Mouse (Mus musculus): ENCODE results near the gene Cnnm3. TPM values are rescaled to one million over a fixed set of nuclear protein-coding genes. Genes with fewer than 3 reads are reported as not detected.

The Cnnm3 gene
- total and polyA plus RNA-seq, 3 experiments = 11.1 to 15.6 (median 15.1) TPM

GRCm38 (mm10) chr1:36472106-36472440 lies 39.6 kb upstream of the Cnnm3 start:
- intact Hi-C loops (cut with DNase I) = loop anchor here (2.0 to 5.0 kb wide), 2 partner anchors 21 to 165 kb away; partner anchors contain the start of gene Arid5a
- H3K4me1 ChIP-seq (ENCODE audit: control insufficient read depth, insufficient read depth, low read length) = peaks cover 13% of the 10 kb centered on the region
- no peaks in the 10 kb centered on the region for H3K36me3 ChIP-seq (ENCODE audit: control insufficient read depth, insufficient read depth, low read length)
- WGBS = 19% methylated on average over 18 of the region's 18 CpGs
- H3K9ac ChIP-seq (ENCODE audit: low read depth, low read length) = peak overlapping the region; percentile 56
- TF ChIP-seq POLR2A (IDR thresholded peaks at IDR 0.05; ENCODE audit: insufficient read depth, low read depth, low read length) = no peak
- no peak for TF ChIP-seq EP300 (IDR thresholded peaks at IDR 0.05; ENCODE audit: insufficient read depth, low read depth, low read length)
- H3K27me3 ChIP-seq (ENCODE audit: control insufficient read depth, insufficient read depth, low read length) = no peaks in the 10 kb centered on the region
- no peaks in the 10 kb centered on the region for H3K79me2 ChIP-seq (replicated peaks; ENCODE audit: control insufficient read depth, insufficient read depth, low read length)
- DNase-seq = no peak
- H3K27ac ChIP-seq = peak overlapping the region; percentile 77
- H3K4me3 ChIP-seq = peak overlapping the region; percentile 91

- no peak overlapping the region for H3K9ac ChIP-seq (ENCODE audit: low read depth, low read length)
- intact Hi-C loops (cut with DNase I) = loop anchor here (2.0 to 5.0 kb wide), 2 partner anchors 20 to 166 kb away; partner anchors contain the start of gene Arid5a
- H3K4me3 ChIP-seq = no peak overlapping the region
Measured at GRCm38 (mm10) chr1:36473211-36473780, 38.4 kb upstream of the Cnnm3 start.

GRCm38 (mm10) chr1:36474646-36475045 lies 37.0 kb upstream of the Cnnm3 start:
- no peak overlapping the region for H3K4me3 ChIP-seq
- intact Hi-C loops (cut with DNase I) = loop anchor here (5.0 kb wide), 1 partner anchor 167 kb away; the partner anchor contains the start of gene Arid5a
- TF ChIP-seq CTCF (IDR thresholded peaks at IDR 0.05) = no peak
- no peak for TF ChIP-seq EP300 (IDR thresholded peaks at IDR 0.05; ENCODE audit: insufficient read depth, low read depth, low read length)
- peaks cover 13% of the 10 kb centered on the region for H3K4me1 ChIP-seq (ENCODE audit: control insufficient read depth, insufficient read depth, low read length)
- no peaks in the 10 kb centered on the region for H3K36me3 ChIP-seq (ENCODE audit: control insufficient read depth, insufficient read depth, low read length)
- no peaks in the 10 kb centered on the region for H3K79me2 ChIP-seq (replicated peaks; ENCODE audit: control insufficient read depth, insufficient read depth, low read length)
- H3K27me3 ChIP-seq (ENCODE audit: control insufficient read depth, insufficient read depth, low read length) = no peaks in the 10 kb centered on the region
- 56% methylated on average over 3 of the region's 3 CpGs for WGBS
- no peak for DNase-seq
- H3K27ac ChIP-seq = no peak overlapping the region
- H3K9ac ChIP-seq (ENCODE audit: low read depth, low read length) = no peak overlapping the region

More at GRCm38 (mm10) chr1:36473211-36473780, 38.4 kb upstream of the Cnnm3 start:
- DNase-seq = no peak
- Histone ChIP-seq H3K79me2 (replicated peaks; ENCODE audit: control insufficient read depth, insufficient read depth, low read length) (no peaks in the 10 kb centered on the region), H3K36me3 (ENCODE audit: control insufficient read depth, insufficient read depth, low read length) (no peaks in the 10 kb centered on the region), H3K27ac (no peak overlapping the region), H3K27me3 (ENCODE audit: control insufficient read depth, insufficient read depth, low read length) (no peaks in the 10 kb centered on the region), H3K4me1 (ENCODE audit: control insufficient read depth, insufficient read depth, low read length) (peaks cover 13% of the 10 kb centered on the region)
- WGBS = 79% methylated on average over 10 of the region's 10 CpGs
- TF ChIP-seq EP300 (IDR thresholded peaks at IDR 0.05; ENCODE audit: insufficient read depth, low read depth, low read length) = no peak
- TF ChIP-seq POLR2A (IDR thresholded peaks at IDR 0.05; ENCODE audit: insufficient read depth, low read depth, low read length) = no peak
- TF ChIP-seq CTCF (IDR thresholded peaks at IDR 0.05) = no peak

- H3K36me3 ChIP-seq (ENCODE audit: control insufficient read depth, insufficient read depth, low read length) = no peaks in the 10 kb centered on the region
- DNase-seq = no peak
- peaks cover 9% of the 10 kb centered on the region for H3K4me1 ChIP-seq (ENCODE audit: control insufficient read depth, insufficient read depth, low read length)
- H3K79me2 ChIP-seq (replicated peaks; ENCODE audit: control insufficient read depth, insufficient read depth, low read length) = no peaks in the 10 kb centered on the region
- WGBS = 52% methylated on average over 8 of the region's 8 CpGs
- no peak overlapping the region for H3K9ac ChIP-seq (ENCODE audit: low read depth, low read length)
- H3K27ac ChIP-seq = no peak overlapping the region
- no peaks in the 10 kb centered on the region for H3K27me3 ChIP-seq (ENCODE audit: control insufficient read depth, insufficient read depth, low read length)
- TF ChIP-seq EP300 (IDR thresholded peaks at IDR 0.05; ENCODE audit: insufficient read depth, low read depth, low read length) = no peak
- TF ChIP-seq CTCF (IDR thresholded peaks at IDR 0.05) = no peak
- TF ChIP-seq POLR2A (IDR thresholded peaks at IDR 0.05; ENCODE audit: insufficient read depth, low read depth, low read length) = no peak
- H3K4me3 ChIP-seq = no peak overlapping the region
- intact Hi-C loops (cut with DNase I) = no loop called here
Measured at GRCm38 (mm10) chr1:36475480-36476110, 36.1 kb upstream of the Cnnm3 start.

GRCm38 (mm10) chr1:36476426-36476825 lies 35.2 kb upstream of the Cnnm3 start:
- no peaks in the 10 kb centered on the region for H3K27me3 ChIP-seq (ENCODE audit: control insufficient read depth, insufficient read depth, low read length)
- TF ChIP-seq CTCF (IDR thresholded peaks at IDR 0.05) (no peak), EP300 (IDR thresholded peaks at IDR 0.05; ENCODE audit: insufficient read depth, low read depth, low read length) (no peak), POLR2A (IDR thresholded peaks at IDR 0.05; ENCODE audit: insufficient read depth, low read depth, low read length) (no peak)
- H3K9ac ChIP-seq (ENCODE audit: low read depth, low read length) = no peak overlapping the region
- peaks cover 9% of the 10 kb centered on the region for H3K4me1 ChIP-seq (ENCODE audit: control insufficient read depth, insufficient read depth, low read length)
- no peaks in the 10 kb centered on the region for H3K79me2 ChIP-seq (replicated peaks; ENCODE audit: control insufficient read depth, insufficient read depth, low read length)
- H3K36me3 ChIP-seq (ENCODE audit: control insufficient read depth, insufficient read depth, low read length) = no peaks in the 10 kb centered on the region
- no peak overlapping the region for H3K4me3 ChIP-seq
- intact Hi-C loops (cut with DNase I) = no loop called here
- DNase-seq = no peak
- H3K27ac ChIP-seq = no peak overlapping the region
- WGBS = 83% methylated on average over 7 of the region's 7 CpGs

GRCm38 (mm10) chr1:36478343-36478795 lies 33.3 kb upstream of the Cnnm3 start:
- Histone ChIP-seq H3K27ac (no peak overlapping the region), H3K79me2 (replicated peaks; ENCODE audit: control insufficient read depth, insufficient read depth, low read length) (no peaks in the 10 kb centered on the region), H3K4me3 (no peak overlapping the region), H3K27me3 (ENCODE audit: control insufficient read depth, insufficient read depth, low read length) (no peaks in the 10 kb centered on the region), H3K36me3 (ENCODE audit: control insufficient read depth, insufficient read depth, low read length) (no peaks in the 10 kb centered on the region), H3K9ac (ENCODE audit: low read depth, low read length) (no peak overlapping the region), H3K4me1 (ENCODE audit: control insufficient read depth, insufficient read depth, low read length) (peaks cover 2% of the 10 kb centered on the region)
- TF ChIP-seq CTCF (IDR thresholded peaks at IDR 0.05) = no peak
- TF ChIP-seq POLR2A (IDR thresholded peaks at IDR 0.05; ENCODE audit: insufficient read depth, low read depth, low read length) = no peak
- TF ChIP-seq EP300 (IDR thresholded peaks at IDR 0.05; ENCODE audit: insufficient read depth, low read depth, low read length) = no peak
- intact Hi-C loops (cut with DNase I) = no loop called here
- WGBS = 53% methylated on average over 2 of the region's 2 CpGs
- no peak for DNase-seq
